Mouse (Mus musculus) layer of hippocampus, adult 2 months (tissue): Measurements from ENCODE around the gene Tstd2. TPM values are rescaled to one million over a fixed set of nuclear protein-coding genes. Genes with fewer than 3 reads are reported as not detected.

Experiments used
- DNase-seq, 2 experiments: peaks; one replicate each; pipeline ENCODE4 v3.0.0; 2022; ENCODE audit warnings: low spot score in 2 of 2
- H3K27ac ChIP-seq: fragments of 200-600 bp; 2 replicates; pipeline ENCODE4 v1.8.1; 2022
- H3K4me3 ChIP-seq: fragments of 200-600 bp; 2 replicates; pipeline ENCODE4 v1.8.1; 2022; ENCODE audit warnings: mild to moderate bottlenecking
- CTCF ChIP-seq: fragments of 200-600 bp; conservative IDR thresholded peaks from 2 replicates; pipeline ENCODE4 v1.8.1; 2022; ENCODE audit warnings: antibody characterized with exemption, mild to moderate bottlenecking, moderate library complexity
- total RNA-seq, 2 experiments: library from RNA; stranded (reverse); gene quantifications; 2 replicates each; pipeline ENCODE4 v1.2.3; 2021

Tstd2 gene
- total RNA-seq, 2 experiments from 2014 or later: 15.6 to 18.8 TPM

- Histone ChIP-seq H3K27ac (0 out of 2 replicates have a peak overlapping the region, but pooled peaks have one; percentile 28), H3K4me3 (no peak overlapping the region)
- DNase-seq: no peak
- no peak for TF ChIP-seq CTCF
These were observed 72.7 kb downstream of the Tstd2 start for GRCm38 (mm10) chr4:46065695-46066340.

- no peak for TF ChIP-seq CTCF
- no peak for DNase-seq
- H3K4me3 ChIP-seq: no peak overlapping the region
- H3K27ac ChIP-seq: no peak overlapping the region; the same call in 1 of the 2 replicates
These were observed 73.5 kb downstream of the Tstd2 start for GRCm38 (mm10) chr4:46064961-46065360.

Other genes with a start within 250 kb of the Tstd2 start
- gene Ccdc180, start 248.4 kb downstream of the Tstd2 start, total RNA-seq: under 1 TPM; 0.56 to 0.79 TPM
- 10 to 100 TPM; 26.5 to 29.7 TPM for gene Tdrd7, start 173.4 kb downstream of the Tstd2 start, total RNA-seq
- gene Tmod1, start 99.8 kb downstream of the Tstd2 start, total RNA-seq: 10 to 100 TPM; 21.5 to 25.9 TPM
- gene Ncbp1, start 81 bp downstream of the Tstd2 start, total RNA-seq: 10 to 100 TPM; 57.1 to 57.2 TPM
- gene Xpa, start 57.6 kb upstream of the Tstd2 start, total RNA-seq: 10 to 100 TPM; 15.5 to 19.0 TPM
- gene Foxe1, start 204.9 kb upstream of the Tstd2 start, total RNA-seq: not detected